Mouse (Mus musculus) spleen, adult 18-20 months (tissue): ENCODE measurements around the gene Angel2.

Experiments
- DNase-seq, 2 experiments: peaks; one replicate each; pipeline ENCODE4 v3.0.0; 2022; ENCODE audit warnings: mixed read lengths in 2 of 2

Angel2 gene

GRCm38 (mm10) chr1:190980470-190980869 is 55.6 kb downstream of the Angel2 start:
- no peak for DNase-seq

GRCm38 (mm10) chr1:190981412-190981811 is 56.5 kb downstream of the Angel2 start:
- DNase-seq = no peak

- no peak for DNase-seq
Measured at GRCm38 (mm10) chr1:190989437-190990082, 64.6 kb downstream of the Angel2 start.

GRCm38 (mm10) chr1:190995548-190995947 is 70.6 kb downstream of the Angel2 start:
- no peak for DNase-seq

- DNase-seq = no peak
Measured at GRCm38 (mm10) chr1:190996346-190996877, 71.5 kb downstream of the Angel2 start.
